Mouse (Mus musculus) cerebellum, postnatal 4 days (tissue): Measurements from ENCODE around the gene Fcrl1.

ENCODE experiments used
- DNase-seq, 2 experiments: peaks; one replicate each; pipeline ENCODE4 v3.0.0; 2022; ENCODE audit warnings: low spot score in 2 of 2, mixed read lengths in 1 of 2

Fcrl1 gene

DNA sequence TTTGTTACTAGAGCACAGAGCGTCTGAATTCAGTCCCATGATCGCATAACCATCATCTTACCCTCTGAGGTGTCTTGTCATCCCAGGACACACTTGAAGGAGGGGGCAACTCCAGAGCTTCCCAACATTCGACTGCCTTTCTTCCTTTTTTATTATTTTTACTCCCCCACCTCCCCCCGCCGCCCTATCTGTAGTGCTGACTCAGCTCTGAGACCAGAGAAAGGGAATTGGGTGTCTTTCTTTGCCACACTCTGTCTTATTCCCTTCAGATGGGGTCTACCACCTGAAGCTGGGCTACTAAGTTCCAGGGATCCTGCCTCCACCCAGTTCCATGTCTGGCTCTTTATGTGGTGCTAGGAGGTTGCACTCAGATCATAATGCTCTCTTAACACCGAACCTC is 34.4 kb downstream of the Fcrl1 start:
- no peak for DNase-seq

- peak in 1 of 2 experiments; percentile 25 for DNase-seq
Observed at GRCm38 (mm10) chr3:87411150-87411549, 35.0 kb downstream of the Fcrl1 start.

DNA sequence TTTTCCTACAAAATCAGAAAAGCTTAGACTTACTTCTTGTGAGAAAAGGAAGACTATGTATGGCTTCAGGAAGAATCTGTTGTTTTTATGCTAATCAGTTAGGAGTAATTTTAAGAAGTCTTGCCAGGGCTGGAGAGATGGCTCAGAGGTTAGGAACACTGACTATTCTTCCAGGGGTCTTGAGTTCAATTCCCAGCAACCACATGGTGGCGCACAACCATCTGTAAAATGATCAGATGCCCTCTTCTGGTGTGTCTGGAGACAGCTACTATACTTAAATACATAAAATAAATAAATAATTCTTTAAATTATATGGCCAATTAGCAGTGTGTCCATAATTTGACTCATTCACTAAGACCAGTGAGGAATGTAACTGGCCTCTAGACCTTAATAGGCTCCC is 44.5 kb downstream of the Fcrl1 start:
- no peak for DNase-seq

DNA sequence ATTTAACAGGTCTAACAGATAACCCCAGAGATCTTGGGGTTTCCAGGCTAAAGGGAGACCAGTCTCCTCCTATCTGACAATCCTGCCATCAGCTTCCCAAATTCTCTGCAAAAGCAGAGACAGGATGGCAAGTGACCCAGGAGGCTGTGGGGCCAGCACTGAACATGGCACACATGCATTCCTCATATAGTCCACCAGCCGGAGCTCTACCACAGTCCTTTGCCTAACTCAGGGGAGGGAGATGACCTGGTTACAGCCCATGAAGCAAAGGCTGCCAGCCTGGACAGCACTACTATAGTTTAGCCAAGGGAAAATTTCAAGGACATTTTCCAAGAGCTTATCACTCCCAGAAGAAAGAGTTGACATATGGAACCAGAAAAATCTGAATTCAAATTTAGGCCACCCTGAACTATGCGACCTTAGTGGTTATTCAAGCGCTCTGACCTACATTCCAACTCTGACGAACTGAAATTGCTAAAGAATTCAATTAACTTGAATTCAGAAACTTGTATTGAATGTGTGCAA is 46.3 kb downstream of the Fcrl1 start:
- DNase-seq, result no peak

DNA sequence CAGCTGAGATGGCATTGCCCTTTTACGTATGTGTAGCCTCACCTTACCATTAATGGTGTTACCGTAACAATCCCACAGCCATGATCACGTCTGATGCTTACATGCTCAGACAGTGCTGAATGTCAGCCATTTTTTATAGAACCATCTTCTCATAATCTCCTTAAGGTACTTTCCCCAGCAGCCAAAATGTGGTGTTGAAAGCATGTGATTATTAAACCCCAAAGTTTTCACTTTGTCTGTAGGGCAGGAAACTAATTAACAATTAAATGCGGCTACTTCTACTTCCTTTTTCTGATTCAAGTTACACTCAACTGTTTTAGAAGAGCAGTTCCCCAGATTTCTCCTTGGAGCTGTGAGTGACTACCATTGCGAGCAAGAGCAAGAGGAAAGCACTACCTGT is 59.3 kb downstream of the Fcrl1 start, which contains the start of gene Fcrl5:
Fcrl5 (plus strand) TSS at position 295 of the 400 bp plus-strand sequence.
- DNase-seq, result no peak

DNA sequence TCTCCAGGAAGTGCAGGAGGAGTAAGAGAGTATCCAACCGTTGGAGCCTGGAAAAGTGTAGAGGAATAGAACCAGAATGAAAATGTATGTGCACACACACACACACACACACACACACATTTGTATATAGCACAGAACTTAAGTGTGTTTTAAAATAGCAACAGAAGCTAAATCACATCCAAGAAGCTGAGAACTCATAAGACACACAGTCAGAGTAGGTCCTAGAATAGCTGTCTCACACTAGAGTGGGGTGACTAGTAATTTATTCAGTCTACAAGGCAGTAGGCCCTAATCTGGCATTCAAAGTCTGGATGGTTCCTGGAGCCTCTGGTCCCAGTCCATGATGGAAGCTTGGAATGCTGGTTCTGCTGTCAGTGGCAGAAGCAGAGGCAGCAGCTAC is 64.4 kb downstream of the Fcrl1 start:
- no peak for DNase-seq

GRCm38 (mm10) chr3:87443968-87444367 is 67.8 kb downstream of the Fcrl1 start:
- no peak for DNase-seq
